Mouse (Mus musculus): ENCODE measurements around the gene Olfr8. TPM values are rescaled to one million over a fixed set of nuclear protein-coding genes. Genes with fewer than 3 reads are reported as not detected.
"Not testable (repeated sequence)": the region's sequence is repeated elsewhere in the genome, so short reads cannot be mapped to it uniquely, and the experiment has no call there.

Olfr8 gene
- polyA plus RNA-seq (2014; fragmentation: Nextera tagmentation; extraction: Ambion mirVana): not detected in 2 replicates

DNA sequence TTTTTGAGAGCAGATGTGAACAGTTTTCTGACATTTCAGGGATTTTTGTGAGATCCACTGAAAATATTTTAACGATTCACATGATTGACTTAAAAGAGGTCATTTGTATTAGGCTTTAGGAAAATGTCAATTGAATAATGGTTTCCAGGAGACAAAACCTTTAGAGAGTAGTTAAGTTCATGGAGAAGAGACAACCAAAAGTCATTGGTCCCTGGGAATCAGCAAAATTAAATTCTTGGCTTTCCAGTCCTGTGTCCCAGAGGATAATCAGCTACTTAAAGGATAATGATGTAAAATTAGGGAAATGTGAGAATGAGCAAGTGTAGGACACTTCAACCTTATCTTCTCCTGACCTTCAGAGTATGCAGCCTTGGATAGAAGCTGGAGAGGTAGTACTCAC lies at the start of gene Olfr8:
Gene Olfr8 (plus strand): TSS at position 301 of the 400 bp plus-strand sequence.
- WGBS: 88% methylated on average over 1 of the region's 1 CpGs
- not testable (repeated sequence) for H3K4me3 ChIP-seq (ENCODE audit: low read depth, low read length); H3K9me3 ChIP-seq (ENCODE audit: control insufficient read depth, low read length); ATAC-seq (replicated peaks; ENCODE audit: low FRiP score); DNase-seq (ENCODE audit: low spot score); H3K4me1 ChIP-seq (replicated peaks; ENCODE audit: control insufficient read depth, insufficient read depth, low read length); H3K27me3 ChIP-seq (ENCODE audit: control insufficient read depth, insufficient read depth, low read length); H3K4me2 ChIP-seq (ENCODE audit: low read depth, low read length, severe bottlenecking); H3K9ac ChIP-seq (ENCODE audit: low read length); H3K36me3 ChIP-seq (ENCODE audit: control insufficient read depth, insufficient read depth, low read length); H3K27ac ChIP-seq (ENCODE audit: low read depth, low read length)

DNA sequence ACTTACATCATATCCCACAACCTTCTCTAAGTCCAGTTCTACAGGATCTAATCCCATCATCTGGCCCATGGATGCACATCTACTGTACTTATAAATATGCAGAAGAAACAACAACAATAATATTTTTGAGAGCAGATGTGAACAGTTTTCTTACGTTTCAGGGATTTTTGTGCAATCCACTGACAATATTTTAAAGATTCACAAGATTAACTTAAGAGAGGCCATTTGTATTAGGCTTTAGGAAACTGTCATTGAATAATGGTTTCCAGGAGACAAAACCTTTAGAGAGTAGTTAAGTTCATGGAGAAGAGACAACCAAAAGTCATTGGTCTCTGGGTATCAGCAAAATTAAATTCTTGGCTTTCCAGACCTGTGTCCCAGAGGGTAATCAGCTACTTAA lies 37.6 kb upstream of the Olfr8 start, which contains the start of gene Olfr1354:
Gene Olfr1354 (plus strand): TSS at position 301 of the 400 bp plus-strand sequence.
- H3K4me3 ChIP-seq (ENCODE audit: low read depth, low read length); H3K9ac ChIP-seq (ENCODE audit: low read length); H3K27me3 ChIP-seq (ENCODE audit: control insufficient read depth, insufficient read depth, low read length); ATAC-seq (replicated peaks; ENCODE audit: low FRiP score); H3K4me1 ChIP-seq (replicated peaks; ENCODE audit: control insufficient read depth, insufficient read depth, low read length); H3K27ac ChIP-seq (ENCODE audit: low read depth, low read length); H3K9me3 ChIP-seq (ENCODE audit: control insufficient read depth, low read length); H3K36me3 ChIP-seq (ENCODE audit: control insufficient read depth, insufficient read depth, low read length); DNase-seq (ENCODE audit: low spot score); H3K4me2 ChIP-seq (ENCODE audit: low read depth, low read length, severe bottlenecking): not testable (repeated sequence)
- WGBS: 79% methylated on average over 1 of the region's 1 CpGs

DNA sequence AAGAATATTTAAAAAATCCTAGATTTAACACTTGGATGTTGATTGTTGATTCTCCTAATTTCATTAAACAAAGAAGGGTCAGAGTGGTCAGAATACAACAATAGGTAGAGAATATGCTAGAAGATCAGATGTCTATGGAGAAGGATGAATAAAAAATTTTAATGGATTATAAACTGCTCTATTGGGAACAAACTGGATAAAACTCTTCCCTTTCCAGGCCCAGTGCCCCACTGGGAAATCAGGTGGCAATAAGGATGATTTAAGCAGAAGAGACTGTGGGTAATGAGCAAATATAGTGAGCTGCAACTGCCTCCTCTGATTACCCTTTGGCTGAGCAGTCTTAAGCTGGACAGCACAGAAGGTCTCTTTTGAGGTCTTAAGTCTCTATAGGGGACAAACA lies 12.6 kb downstream of the Olfr8 start, which contains the start of gene Olfr1353:
Gene Olfr1353 (plus strand): TSS at position 301 of the 400 bp plus-strand sequence.
- ATAC-seq (replicated peaks; ENCODE audit: low FRiP score); H3K9ac ChIP-seq (ENCODE audit: low read length); H3K4me1 ChIP-seq (replicated peaks; ENCODE audit: control insufficient read depth, insufficient read depth, low read length); H3K36me3 ChIP-seq (ENCODE audit: control insufficient read depth, insufficient read depth, low read length); H3K9me3 ChIP-seq (ENCODE audit: control insufficient read depth, low read length); H3K27ac ChIP-seq (ENCODE audit: low read depth, low read length); H3K4me3 ChIP-seq (ENCODE audit: low read depth, low read length); H3K4me2 ChIP-seq (ENCODE audit: low read depth, low read length, severe bottlenecking); DNase-seq (ENCODE audit: low spot score); H3K27me3 ChIP-seq (ENCODE audit: control insufficient read depth, insufficient read depth, low read length): not testable (repeated sequence)

DNA sequence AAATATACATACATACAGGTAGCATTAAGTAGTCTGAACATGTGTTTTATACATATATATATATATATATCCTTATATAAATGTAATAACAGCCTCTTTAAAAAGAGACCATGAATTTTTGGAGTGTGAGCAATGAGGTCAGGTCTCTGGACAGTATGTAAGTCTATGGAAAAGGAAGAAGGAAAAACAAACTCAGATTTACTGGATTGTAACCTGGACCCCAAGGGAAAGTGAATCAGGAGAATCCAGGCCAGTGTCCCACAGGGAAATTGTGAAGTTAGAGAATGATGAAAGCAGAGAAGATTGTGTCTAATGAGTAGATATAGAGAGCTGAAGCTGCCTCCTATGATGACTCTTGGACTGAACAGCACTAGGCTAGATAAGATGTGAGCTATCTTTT lies 30.3 kb downstream of the Olfr8 start, which contains the start of gene Olfr1352:
Gene Olfr1352 (plus strand): TSS at position 301 of the 400 bp plus-strand sequence.
- no peak within 1 kb of the TSS for H3K4me3 ChIP-seq (ENCODE audit: low read depth, low read length)
- H3K9ac ChIP-seq (ENCODE audit: low read length): no peak within 1 kb of the TSS
- no peak within 1 kb of the TSS for H3K27ac ChIP-seq (ENCODE audit: low read depth, low read length)
- H3K36me3 ChIP-seq (ENCODE audit: control insufficient read depth, insufficient read depth, low read length): no peaks in the 10 kb centered on the region
- H3K27me3 ChIP-seq (ENCODE audit: control insufficient read depth, insufficient read depth, low read length): no peaks in the 10 kb centered on the region
- no peak within 1 kb of the TSS for H3K4me2 ChIP-seq (ENCODE audit: low read depth, low read length, severe bottlenecking)
- no peak for ATAC-seq (replicated peaks; ENCODE audit: low FRiP score)
- DNase-seq (ENCODE audit: low spot score): no peak
- H3K4me1 ChIP-seq (replicated peaks; ENCODE audit: control insufficient read depth, insufficient read depth, low read length): no peaks in the 10 kb centered on the region
- no peaks in the 10 kb centered on the region for H3K9me3 ChIP-seq (ENCODE audit: control insufficient read depth, low read length)

Other genes with a start within 250 kb of the Olfr8 start
- gene Casp14, start 232.3 kb upstream of the Olfr8 start, polyA plus RNA-seq (2014; fragmentation: Nextera tagmentation; extraction: Ambion mirVana): not detected in 2 replicates
- gene Ccdc105, start 197.6 kb upstream of the Olfr8 start, polyA plus RNA-seq (2014; fragmentation: Nextera tagmentation; extraction: Ambion mirVana): 0.15 and 0.20 TPM in 2 replicates
- 1.4 and 1.5 TPM in 2 replicates for gene Slc1a6, start 170.1 kb upstream of the Olfr8 start, polyA plus RNA-seq (2014; fragmentation: Nextera tagmentation; extraction: Ambion mirVana)
- gene Olfr1356, start 98.5 kb upstream of the Olfr8 start, polyA plus RNA-seq (2014; fragmentation: Nextera tagmentation; extraction: Ambion mirVana): not detected in 2 replicates
- gene Olfr1355, start 75.1 kb upstream of the Olfr8 start, polyA plus RNA-seq (2014; fragmentation: Nextera tagmentation; extraction: Ambion mirVana): not detected in 2 replicates
- gene Olfr1354, start 37.5 kb upstream of the Olfr8 start, polyA plus RNA-seq (2014; fragmentation: Nextera tagmentation; extraction: Ambion mirVana): not detected in 2 replicates
- gene Olfr1353, start 12.7 kb downstream of the Olfr8 start, polyA plus RNA-seq (2014; fragmentation: Nextera tagmentation; extraction: Ambion mirVana): not detected in 2 replicates
- not detected in 2 replicates for gene Olfr1352, start 30.4 kb downstream of the Olfr8 start, polyA plus RNA-seq (2014; fragmentation: Nextera tagmentation; extraction: Ambion mirVana)
- not detected in 2 replicates for gene Olfr1351, start 61.8 kb downstream of the Olfr8 start, polyA plus RNA-seq (2014; fragmentation: Nextera tagmentation; extraction: Ambion mirVana)
- not detected in 2 replicates for gene Olfr57, start 78.1 kb downstream of the Olfr8 start, polyA plus RNA-seq (2014; fragmentation: Nextera tagmentation; extraction: Ambion mirVana)
- gene 2610008E11Rik, start 147.0 kb downstream of the Olfr8 start, polyA plus RNA-seq (2014; fragmentation: Nextera tagmentation; extraction: Ambion mirVana): 34.3 and 36.4 TPM in 2 replicates
- not detected in 2 replicates for gene Vmn2r80, start 198.1 kb downstream of the Olfr8 start, polyA plus RNA-seq (2014; fragmentation: Nextera tagmentation; extraction: Ambion mirVana)